Mouse (Mus musculus) liver, embryonic 16.5 days (tissue): Measurements from ENCODE around the gene Marveld2. TPM values are rescaled to one million over a fixed set of nuclear protein-coding genes. Genes with fewer than 3 reads are reported as not detected.

ENCODE experiments used
- ATAC-seq: fragments of 200-750 bp; cut with Nextera tagmentation; 2 replicates; pipeline ENCODE4 v1.8.0; 2017; ENCODE audit warnings: low read depth, mild to moderate bottlenecking, moderate number of reproducible peaks, moderate library complexity
- H3K27ac ChIP-seq: fragments of 300-500 bp; sonication (generic); 2 replicates; pipeline ENCODE4 v1.5.1; 2014; ENCODE audit warnings: mild to moderate bottlenecking, low read length
- H3K27me3 ChIP-seq: fragments of 300-500 bp; sonication (generic); 2 replicates; pipeline ENCODE4 v1.6.1; 2014; ENCODE audit warnings: low read depth, low read length, mixed read lengths; ENCODE audit not compliant: control insufficient read depth, insufficient read depth
- H3K36me3 ChIP-seq: fragments of 300-500 bp; sonication (generic); 2 replicates; pipeline ENCODE4 v1.6.1; 2014; ENCODE audit warnings: mild to moderate bottlenecking; ENCODE audit not compliant: control insufficient read depth, insufficient read depth
- H3K4me1 ChIP-seq: fragments of 300-500 bp; sonication (generic); 2 replicates; pipeline ENCODE4 v1.6.1; 2014; ENCODE audit warnings: low read depth, low read length, mixed read lengths; ENCODE audit not compliant: control insufficient read depth
- H3K4me2 ChIP-seq: fragments of 300-500 bp; sonication (generic); 2 replicates; pipeline ENCODE4 v1.6.1; 2014; ENCODE audit warnings: low read depth, low read length, mixed read lengths
- H3K4me3 ChIP-seq: fragments of 300-500 bp; sonication (generic); 2 replicates; pipeline ENCODE4 v1.5.1; 2014; ENCODE audit warnings: low read depth, mild to moderate bottlenecking, low read length
- H3K9ac ChIP-seq: fragments of 300-500 bp; sonication (generic); 2 replicates; pipeline ENCODE4 v1.6.1; 2014; ENCODE audit warnings: low read depth, low read length
- H3K9me3 ChIP-seq: fragments of 300-500 bp; sonication (generic); replicated peaks from 2 replicates; pipeline ENCODE4 v1.6.1; 2016; ENCODE audit warnings: low read length; ENCODE audit not compliant: control insufficient read depth
- WGBS: fragments of 180-500 bp; shearing (Covaris S2); extraction: QIAGEN DNeasy Blood & Tissue Kit; methylation state at CpG from one replicate; pipeline ENCODE4 v1.1.7; 2014; ENCODE audit not compliant: insufficient replicate concordance; 5-methylcytosine and 5-hydroxymethylcytosine counted together
- polyA plus RNA-seq: library from polyadenylated mRNA; unstranded; fragments of >200 nt; fragmentation: Nextera tagmentation; extraction: Ambion mirVana; gene quantifications from 2 replicates; pipeline ENCODE4 v1.2.1, GENCODE M21; 2015

Gene Marveld2
- polyA plus RNA-seq, 1 experiment from 2014 or later = 9.6 TPM

DNA sequence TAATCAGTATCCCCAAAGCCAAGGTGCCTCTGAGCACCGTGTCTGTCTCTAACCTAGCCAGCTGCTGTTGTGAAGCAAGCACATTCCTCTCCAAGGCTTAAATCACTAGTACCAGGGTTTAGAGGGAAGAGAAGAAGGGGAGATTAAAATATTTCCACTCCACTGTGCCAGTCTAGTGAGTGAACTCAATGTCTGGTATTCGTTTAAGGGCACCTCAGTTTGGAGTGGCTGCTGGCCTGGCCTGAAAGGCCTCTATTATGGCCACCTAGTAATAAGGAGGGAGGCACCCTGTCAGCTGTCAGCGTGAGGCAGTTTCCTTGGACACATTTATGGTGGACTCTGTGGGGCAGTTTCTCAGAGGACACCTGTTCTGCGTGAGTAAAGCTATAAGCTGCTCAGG lies 59.8 kb downstream of the Marveld2 start:
- Histone ChIP-seq H3K27me3 (peaks cover 20% of the 10 kb centered on the region), H3K27ac (no peak overlapping the region), H3K36me3 (no peaks in the 10 kb centered on the region), H3K9me3 (no peaks in the 10 kb centered on the region), H3K4me3 (no peak overlapping the region), H3K4me2 (no peak overlapping the region), H3K4me1 (no peaks in the 10 kb centered on the region), H3K9ac (no peak overlapping the region)
- WGBS = 52% methylated on average over 4 of the region's 4 CpGs
- ATAC-seq = no peak

DNA sequence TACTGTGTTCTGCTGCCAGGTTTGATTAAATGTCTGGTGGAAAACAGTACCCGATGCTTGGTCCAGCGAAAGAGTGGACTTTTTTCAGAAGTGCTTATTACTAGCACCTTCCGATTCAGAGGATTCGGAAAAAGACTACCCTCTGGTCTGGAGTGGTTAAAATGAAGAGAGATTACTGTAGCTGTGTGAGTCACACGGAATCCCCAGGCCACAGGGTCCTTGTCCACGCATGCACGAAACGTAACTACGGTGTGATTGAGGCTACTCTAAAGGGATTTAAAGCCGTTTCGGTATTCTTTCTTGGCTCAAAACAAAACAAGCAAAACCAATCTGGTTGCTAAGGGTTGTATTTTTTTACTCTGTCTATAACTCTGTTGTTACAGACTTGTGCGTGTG lies 63.7 kb downstream of the Marveld2 start:
- H3K27ac ChIP-seq = no peak overlapping the region
- WGBS = 5% methylated on average over 12 of the region's 12 CpGs
- no peaks in the 10 kb centered on the region for H3K4me1 ChIP-seq
- no peaks in the 10 kb centered on the region for H3K9me3 ChIP-seq
- peak overlapping the region; percentile 39; the same call in 1 of the 2 replicates for H3K9ac ChIP-seq
- ATAC-seq = no peak
- peak overlapping the region; percentile 65 for H3K4me3 ChIP-seq
- peak overlapping the region; percentile 67 for H3K4me2 ChIP-seq
- no peaks in the 10 kb centered on the region for H3K36me3 ChIP-seq
- peaks cover 41% of the 10 kb centered on the region for H3K27me3 ChIP-seq

GRCm38 (mm10) chr13:100552369-100553041 lies 64.3 kb downstream of the Marveld2 start, which contains the start of gene Ocln:
Gene Ocln, minus strand, starts transcription at chr13:100552718.
- Histone ChIP-seq H3K9ac (peak within 1 kb of the TSS; percentile 60), H3K27me3 (peaks cover 41% of the 10 kb centered on the region), H3K4me2 (peak within 1 kb of the TSS; percentile 67), H3K4me3 (peak within 1 kb of the TSS; percentile 65), H3K27ac (peak within 1 kb of the TSS; percentile 41), H3K4me1 (no peaks in the 10 kb centered on the region), H3K9me3 (no peaks in the 10 kb centered on the region), H3K36me3 (no peaks in the 10 kb centered on the region)
- WGBS = under 1% methylated on average over 45 of the region's 45 CpGs
- ATAC-seq = peak; percentile 82

DNA sequence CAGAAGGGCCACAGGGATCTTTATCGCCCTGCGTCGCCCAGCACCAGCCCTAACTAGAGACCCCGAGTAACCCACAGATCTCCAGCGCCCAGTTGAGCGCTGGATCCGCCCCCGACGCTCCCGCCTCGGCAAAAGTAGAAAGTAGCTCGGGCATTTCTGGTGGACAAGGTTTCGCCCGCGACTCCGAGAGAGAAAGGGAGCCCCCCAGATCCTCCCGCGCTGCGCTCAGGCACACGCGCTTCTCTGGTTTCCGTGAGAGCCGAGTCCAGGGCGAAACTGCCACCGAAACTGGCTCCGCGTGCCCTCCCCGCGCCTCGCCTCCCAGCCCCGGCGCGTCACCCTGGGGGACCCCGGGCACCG lies 64.8 kb downstream of the Marveld2 start:
- ATAC-seq = no peak
- WGBS = 0% methylated on average over 35 of the region's 35 CpGs
- H3K4me3 ChIP-seq = peak overlapping the region; percentile 65
- no peaks in the 10 kb centered on the region for H3K4me1 ChIP-seq
- peak overlapping the region; percentile 41; the same call in 1 of the 2 replicates for H3K27ac ChIP-seq
- H3K27me3 ChIP-seq = peaks cover 41% of the 10 kb centered on the region
- peak overlapping the region; percentile 67 for H3K4me2 ChIP-seq
- H3K9ac ChIP-seq = peak overlapping the region; percentile 60
- no peaks in the 10 kb centered on the region for H3K9me3 ChIP-seq
- H3K36me3 ChIP-seq = no peaks in the 10 kb centered on the region

GRCm38 (mm10) chr13:100551371-100552008 lies 65.3 kb downstream of the Marveld2 start:
- Histone ChIP-seq H3K27me3 (peaks cover 41% of the 10 kb centered on the region), H3K9me3 (no peaks in the 10 kb centered on the region), H3K4me2 (peak overlapping the region; percentile 67), H3K4me1 (no peaks in the 10 kb centered on the region), H3K4me3 (peak overlapping the region; percentile 65), H3K36me3 (no peaks in the 10 kb centered on the region), H3K9ac (peak overlapping the region; percentile 60), H3K27ac (peak overlapping the region; percentile 41)
- no peak for ATAC-seq
- WGBS = 1% methylated on average over 41 of the region's 41 CpGs

DNA sequence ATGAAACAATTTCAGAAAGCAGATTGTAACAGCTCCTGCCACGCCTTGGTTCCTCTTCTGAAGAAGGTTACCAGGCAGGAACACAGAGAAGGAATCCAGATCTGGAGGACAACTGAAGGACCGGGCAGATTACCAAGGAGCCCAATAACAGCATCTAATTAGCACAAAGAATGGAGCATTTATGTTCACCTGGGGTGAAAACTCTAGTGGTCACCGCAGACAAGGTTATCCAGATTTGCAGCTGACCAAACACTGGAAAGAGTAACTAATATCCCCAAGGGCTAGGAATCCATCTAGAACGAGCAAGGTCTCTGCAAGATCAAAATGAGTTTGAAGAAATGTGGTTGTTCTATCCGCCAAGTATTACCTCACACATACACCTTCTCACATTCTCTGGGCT lies 69.5 kb downstream of the Marveld2 start:
- Histone ChIP-seq H3K4me3 (no peak overlapping the region), H3K9me3 (no peaks in the 10 kb centered on the region), H3K4me2 (no peak overlapping the region), H3K9ac (no peak overlapping the region), H3K36me3 (no peaks in the 10 kb centered on the region), H3K4me1 (no peaks in the 10 kb centered on the region), H3K27ac (no peak overlapping the region), H3K27me3 (peaks cover 24% of the 10 kb centered on the region)
- no peak for ATAC-seq
- 63% methylated on average over 5 of the region's 5 CpGs for WGBS

Other genes with a start within 250 kb of the Marveld2 start
- gene Naip1, start 164.1 kb downstream of the Marveld2 start, polyA plus RNA-seq = 0.08 TPM in 1 of 2 replicates, not detected in the other
- 20.0 and 22.3 TPM in 2 replicates for gene Gtf2h2, start 124.4 kb downstream of the Marveld2 start, polyA plus RNA-seq
- gene Ocln, start 64.3 kb downstream of the Marveld2 start, polyA plus RNA-seq = 12.9 and 15.1 TPM in 2 replicates
- gene Ak6, start 34.0 kb upstream of the Marveld2 start, polyA plus RNA-seq = 121 and 134 TPM in 2 replicates
- gene Rad17, start 34.1 kb upstream of the Marveld2 start, polyA plus RNA-seq = 11.4 and 12.5 TPM in 2 replicates
- 12.2 and 13.3 TPM in 2 replicates for gene Taf9, start 34.6 kb upstream of the Marveld2 start, polyA plus RNA-seq
- 6.0 and 6.3 TPM in 2 replicates for gene Ccdc125, start 52.7 kb upstream of the Marveld2 start, polyA plus RNA-seq
- 28.7 and 31.4 TPM in 2 replicates for gene Cdk7, start 114.0 kb upstream of the Marveld2 start, polyA plus RNA-seq
- gene Mrps36, start 127.7 kb upstream of the Marveld2 start, polyA plus RNA-seq = 92.4 and 98.8 TPM in 2 replicates
- gene Cenph, start 158.9 kb upstream of the Marveld2 start, polyA plus RNA-seq = 24.0 and 24.2 TPM in 2 replicates
- 186 and 211 TPM in 2 replicates for gene Ccnb1, start 169.6 kb upstream of the Marveld2 start, polyA plus RNA-seq
- 21.2 and 22.3 TPM in 2 replicates for gene Slc30a5, start 216.5 kb upstream of the Marveld2 start, polyA plus RNA-seq